Mouse (Mus musculus): Measurements from ENCODE around the gene Ifit1. TPM values are rescaled to one million over a fixed set of nuclear protein-coding genes. Genes with fewer than 3 reads are reported as not detected.

Ifit1 gene
- polyA plus RNA-seq, 1 experiment: 5.0 TPM

DNA sequence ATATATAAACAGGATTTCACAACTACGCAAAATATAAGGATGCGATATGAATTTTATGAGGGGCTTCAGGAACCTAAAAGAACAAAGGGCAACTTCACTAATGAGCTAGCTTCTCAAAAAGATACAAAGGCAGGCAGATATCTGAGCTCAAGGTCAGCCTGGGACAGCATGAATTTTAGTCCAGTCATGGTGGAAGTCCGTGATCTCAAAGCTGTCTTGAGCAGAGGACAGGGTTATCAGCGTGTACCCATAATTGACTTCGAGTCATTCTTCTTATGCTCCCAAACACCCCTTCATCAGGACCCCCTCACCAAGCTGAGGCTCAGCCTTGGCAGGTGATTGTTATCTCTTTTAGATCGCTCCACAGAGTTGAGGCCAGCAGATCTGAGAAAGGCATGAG, 10.3 kb downstream of the Ifit1 start:
- Histone ChIP-seq H3K4me3 (replicated peaks; ENCODE audit: extremely low read depth, low read depth, low read length) (no peak overlapping the region), H3K4me1 (ENCODE audit: control insufficient read depth, insufficient read depth, low read length) (peaks cover 3% of the 10 kb centered on the region; the same call in 1 of the 2 replicates)
- no peak for DNase-seq
- 79% methylated on average over 6 of the region's 6 CpGs for WGBS
- TF ChIP-seq CTCF (IDR thresholded peaks at IDR 0.05; ENCODE audit: insufficient read depth, low read length) (no peak), POLR2A (IDR thresholded peaks at IDR 0.05; ENCODE audit: borderline replicate concordance, extremely low read depth, low read depth, low read length) (no peak)

GRCm38 (mm10) chr19:34655227-34655805, 14.6 kb downstream of the Ifit1 start:
- no peak for DNase-seq
- TF ChIP-seq CTCF (IDR thresholded peaks at IDR 0.05; ENCODE audit: insufficient read depth, low read length) (no peak), POLR2A (IDR thresholded peaks at IDR 0.05; ENCODE audit: borderline replicate concordance, extremely low read depth, low read depth, low read length) (no peak)
- 77% methylated on average over 10 of the region's 10 CpGs for WGBS
- Histone ChIP-seq H3K4me3 (replicated peaks; ENCODE audit: extremely low read depth, low read depth, low read length) (no peak overlapping the region), H3K4me1 (ENCODE audit: control insufficient read depth, insufficient read depth, low read length) (no peaks in the 10 kb centered on the region)

GRCm38 (mm10) chr19:34656511-34657298, 16.0 kb downstream of the Ifit1 start:
- no peaks in the 10 kb centered on the region for H3K4me1 ChIP-seq (ENCODE audit: control insufficient read depth, insufficient read depth, low read length)
- H3K4me3 ChIP-seq (replicated peaks; ENCODE audit: extremely low read depth, low read depth, low read length): no peak overlapping the region
- no peak for DNase-seq
- TF ChIP-seq CTCF (IDR thresholded peaks at IDR 0.05; ENCODE audit: insufficient read depth, low read length): no peak
- no peak for TF ChIP-seq POLR2A (IDR thresholded peaks at IDR 0.05; ENCODE audit: borderline replicate concordance, extremely low read depth, low read depth, low read length)
- 28% methylated on average over 2 of the region's 2 CpGs for WGBS

DNA sequence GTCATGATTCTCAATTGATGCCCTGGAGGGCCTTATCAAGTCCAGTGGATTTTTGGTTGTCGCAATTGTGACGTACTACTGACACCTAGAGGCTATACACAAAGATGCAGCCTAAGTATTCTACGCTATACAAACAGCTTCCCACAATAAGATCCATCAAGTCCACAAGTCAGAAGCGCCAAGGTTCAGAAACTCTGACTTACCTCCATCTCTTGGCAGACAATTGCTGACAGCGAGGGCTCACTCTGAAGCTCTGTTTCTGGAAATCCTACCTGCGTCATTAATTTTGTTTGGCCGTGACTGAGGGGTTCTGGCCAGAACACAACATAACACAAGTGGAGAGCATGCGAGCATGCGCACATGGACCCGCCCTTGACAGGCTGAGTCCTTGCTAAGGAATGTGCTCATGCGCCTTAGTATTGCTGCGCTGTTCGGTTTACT, 21.4 kb downstream of the Ifit1 start:
- TF ChIP-seq POLR2A (IDR thresholded peaks at IDR 0.05; ENCODE audit: borderline replicate concordance, extremely low read depth, low read depth, low read length) (peak; percentile 13; the same call in 1 of the 2 replicates), CTCF (IDR thresholded peaks at IDR 0.05; ENCODE audit: insufficient read depth, low read length) (peak; percentile 37; the same call in 1 of the 2 replicates)
- Histone ChIP-seq H3K4me1 (ENCODE audit: control insufficient read depth, insufficient read depth, low read length) (peaks cover 2% of the 10 kb centered on the region; the same call in 1 of the 2 replicates), H3K4me3 (replicated peaks; ENCODE audit: extremely low read depth, low read depth, low read length) (peak overlapping the region; percentile 60)
- peak; percentile 51 for DNase-seq
- WGBS: 9% methylated on average over 13 of the region's 13 CpGs

DNA sequence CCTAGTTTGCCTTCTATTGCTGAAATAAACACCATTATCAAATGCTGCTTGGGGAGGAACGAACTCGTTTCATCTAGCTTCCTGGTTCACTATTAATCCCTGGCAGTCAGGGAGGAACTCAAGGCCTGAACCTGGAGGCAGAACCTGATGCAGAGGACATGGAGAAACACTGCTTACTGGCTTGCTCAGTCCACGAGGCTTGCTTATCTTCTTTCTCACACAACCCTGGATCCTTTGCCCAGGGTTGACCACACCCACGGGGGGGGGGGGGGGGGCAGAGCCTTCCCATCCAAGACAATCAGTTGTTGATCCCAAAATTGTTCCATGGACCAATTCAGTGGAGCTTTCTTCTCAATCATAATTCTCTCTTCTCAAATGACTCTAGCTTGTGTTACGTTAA, 22.1 kb downstream of the Ifit1 start:
- 34% methylated on average over 5 of the region's 5 CpGs for WGBS
- TF ChIP-seq POLR2A (IDR thresholded peaks at IDR 0.05; ENCODE audit: borderline replicate concordance, extremely low read depth, low read depth, low read length) (no peak), CTCF (IDR thresholded peaks at IDR 0.05; ENCODE audit: insufficient read depth, low read length) (no peak)
- Histone ChIP-seq H3K4me3 (replicated peaks; ENCODE audit: extremely low read depth, low read depth, low read length) (no peak overlapping the region), H3K4me1 (ENCODE audit: control insufficient read depth, insufficient read depth, low read length) (peaks cover 2% of the 10 kb centered on the region; the same call in 1 of the 2 replicates)
- DNase-seq: no peak

DNA sequence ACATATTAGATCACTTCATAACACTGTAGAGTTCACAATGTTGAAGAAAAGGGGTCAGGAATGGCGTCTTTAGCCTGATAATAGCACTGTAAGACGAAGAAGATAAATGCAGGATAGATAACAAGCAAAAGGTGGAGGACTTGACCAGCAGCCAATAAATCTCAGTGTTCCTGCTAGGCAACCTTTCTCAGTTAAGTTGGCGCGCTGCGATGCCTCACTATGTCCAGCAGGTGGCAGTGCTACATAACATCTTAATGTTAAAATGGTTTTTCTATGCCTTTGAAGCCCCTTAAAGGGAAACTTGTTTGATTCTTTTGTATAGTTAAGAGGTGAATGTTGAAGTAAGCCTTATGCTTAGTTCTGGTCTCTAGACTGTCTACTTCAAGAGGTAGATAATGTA, 25.5 kb downstream of the Ifit1 start:
- WGBS: under 1% methylated on average over 5 of the region's 5 CpGs
- Histone ChIP-seq H3K4me3 (replicated peaks; ENCODE audit: extremely low read depth, low read depth, low read length) (no peak overlapping the region), H3K4me1 (ENCODE audit: control insufficient read depth, insufficient read depth, low read length) (peaks cover 2% of the 10 kb centered on the region; the same call in 1 of the 2 replicates)
- TF ChIP-seq CTCF (IDR thresholded peaks at IDR 0.05; ENCODE audit: insufficient read depth, low read length) (peak; percentile 97), POLR2A (IDR thresholded peaks at IDR 0.05; ENCODE audit: borderline replicate concordance, extremely low read depth, low read depth, low read length) (no peak)
- peak; percentile 66 for DNase-seq

GRCm38 (mm10) chr19:34673476-34673875, 32.8 kb downstream of the Ifit1 start:
- no peak for TF ChIP-seq CTCF (IDR thresholded peaks at IDR 0.05; ENCODE audit: insufficient read depth, low read length)
- TF ChIP-seq POLR2A (IDR thresholded peaks at IDR 0.05; ENCODE audit: borderline replicate concordance, extremely low read depth, low read depth, low read length): no peak
- no peak for DNase-seq
- Histone ChIP-seq H3K4me3 (replicated peaks; ENCODE audit: extremely low read depth, low read depth, low read length) (no peak overlapping the region), H3K4me1 (ENCODE audit: control insufficient read depth, insufficient read depth, low read length) (peaks cover 3% of the 10 kb centered on the region)
- WGBS: 35% methylated on average over 7 of the region's 7 CpGs

DNA sequence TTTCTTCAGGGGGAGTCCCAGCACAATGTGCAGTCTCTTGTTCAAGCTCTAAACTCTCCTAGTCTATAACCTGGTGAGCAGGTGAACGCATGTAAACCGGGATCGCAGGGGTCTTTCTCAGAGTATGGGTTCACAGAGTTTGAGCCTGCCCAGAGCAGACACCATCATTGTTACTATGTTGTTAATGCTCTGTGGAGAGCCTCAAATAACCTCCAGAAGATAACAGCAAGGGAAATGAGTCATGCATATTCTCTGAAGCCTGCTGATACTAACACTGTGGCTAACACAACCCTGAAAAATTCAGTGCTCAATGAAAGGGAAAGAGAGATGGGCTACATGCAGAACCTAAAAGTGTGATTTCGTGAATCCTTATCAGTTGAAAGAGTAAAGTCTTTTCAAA, 37.8 kb downstream of the Ifit1 start:
- TF ChIP-seq CTCF (IDR thresholded peaks at IDR 0.05; ENCODE audit: insufficient read depth, low read length) (no peak), POLR2A (IDR thresholded peaks at IDR 0.05; ENCODE audit: borderline replicate concordance, extremely low read depth, low read depth, low read length) (no peak)
- no peak for DNase-seq
- no peak overlapping the region for H3K4me3 ChIP-seq (replicated peaks; ENCODE audit: extremely low read depth, low read depth, low read length)
- peaks cover 3% of the 10 kb centered on the region for H3K4me1 ChIP-seq (ENCODE audit: control insufficient read depth, insufficient read depth, low read length)
- 79% methylated on average over 4 of the region's 4 CpGs for WGBS

DNA sequence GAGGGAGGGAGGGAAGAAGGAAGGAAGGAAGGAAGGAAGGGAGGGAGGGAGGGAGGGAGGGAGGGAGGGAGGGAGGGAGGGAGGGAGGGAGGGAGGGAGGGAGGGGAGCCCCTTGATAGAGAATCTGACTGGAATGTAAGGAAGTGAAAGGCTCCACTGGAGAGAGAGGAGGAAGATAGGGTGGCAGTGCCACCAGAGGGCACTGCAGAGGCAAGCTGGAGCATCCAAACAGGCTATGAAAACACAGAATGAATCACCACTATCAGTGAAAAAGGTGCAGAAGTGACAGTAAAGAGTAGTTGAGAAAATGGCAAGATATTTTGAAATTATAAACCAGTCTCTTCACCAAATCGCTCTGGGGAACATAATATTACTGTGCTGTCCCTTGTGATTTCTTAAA, 44.2 kb downstream of the Ifit1 start:
- DNase-seq: peak; percentile 32
- Histone ChIP-seq H3K4me1 (ENCODE audit: control insufficient read depth, insufficient read depth, low read length) (no peaks in the 10 kb centered on the region), H3K4me3 (replicated peaks; ENCODE audit: extremely low read depth, low read depth, low read length) (no peak overlapping the region)
- TF ChIP-seq CTCF (IDR thresholded peaks at IDR 0.05; ENCODE audit: insufficient read depth, low read length) (peak; percentile 82), POLR2A (IDR thresholded peaks at IDR 0.05; ENCODE audit: borderline replicate concordance, extremely low read depth, low read depth, low read length) (no peak)
- 61% methylated on average over 1 of the region's 1 CpGs for WGBS
